Mouse (Mus musculus) spleen, adult 12 weeks (tissue): ENCODE measurements around the gene Phactr2.

Experiments
- DNase-seq: peaks from one replicate; pipeline ENCODE4 v3.0.0; 2022; ENCODE audit warnings: low spot score

Phactr2 gene

GRCm38 (mm10) chr10:13160913-13161312 lies 313.3 kb downstream of the Phactr2 start:
- no peak for DNase-seq
